Mouse (Mus musculus): ENCODE results near the gene Slc25a4. TPM values are rescaled to one million over a fixed set of nuclear protein-coding genes. Genes with fewer than 3 reads are reported as not detected.

Gene Slc25a4
- polyA plus RNA-seq, 1 experiment from 2014 or later: 541 TPM

GRCm38 (mm10) chr8:46197673-46198072, 13.4 kb downstream of the Slc25a4 start:
- WGBS: 89% methylated on average over 5 of the region's 5 CpGs
- no peaks in the 10 kb centered on the region for H3K9me3 ChIP-seq
- DNase-seq (ENCODE audit: low spot score): no peak
- peaks cover 47% of the 10 kb centered on the region for H3K36me3 ChIP-seq
- H3K4me1 ChIP-seq (replicated peaks): no peaks in the 10 kb centered on the region
- H3K4me3 ChIP-seq: no peak overlapping the region
- no peak overlapping the region for H3K27ac ChIP-seq
- H3K27me3 ChIP-seq (ENCODE audit: insufficient read depth, poor library complexity, severe bottlenecking): no peaks in the 10 kb centered on the region

DNA sequence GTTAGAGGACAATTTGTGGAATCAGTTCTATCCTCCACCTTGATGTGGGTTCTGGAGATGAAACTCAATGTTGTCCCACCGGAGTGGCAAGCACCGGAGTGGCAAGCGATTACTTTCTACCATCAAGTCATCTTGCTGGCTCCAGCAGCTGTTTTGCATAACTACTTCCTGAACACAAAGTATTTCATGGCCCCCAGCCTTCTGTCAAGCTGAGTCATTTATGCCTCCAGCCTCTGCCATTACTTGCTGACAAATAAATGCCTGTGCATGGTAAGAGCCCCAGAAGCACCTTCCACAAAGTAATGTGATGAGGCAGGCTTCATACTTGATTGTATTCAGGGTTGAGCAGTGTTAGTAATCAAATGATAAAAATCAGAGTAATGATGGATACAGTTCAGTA, 14.2 kb downstream of the Slc25a4 start:
- H3K27me3 ChIP-seq (ENCODE audit: insufficient read depth, poor library complexity, severe bottlenecking): no peaks in the 10 kb centered on the region
- no peaks in the 10 kb centered on the region for H3K9me3 ChIP-seq
- no peak overlapping the region for H3K27ac ChIP-seq
- DNase-seq (ENCODE audit: low spot score): no peak
- no peaks in the 10 kb centered on the region for H3K4me1 ChIP-seq (replicated peaks)
- peaks cover 45% of the 10 kb centered on the region for H3K36me3 ChIP-seq
- 93% methylated on average over 3 of the region's 3 CpGs for whole genome bisulfite sequencing
- no peak overlapping the region for H3K4me3 ChIP-seq

GRCm38 (mm10) chr8:46193100-46193499, 18.0 kb downstream of the Slc25a4 start:
- Histone ChIP-seq H3K4me1 (replicated peaks) (no peaks in the 10 kb centered on the region), H3K4me3 (no peak overlapping the region), H3K27me3 (ENCODE audit: insufficient read depth, poor library complexity, severe bottlenecking) (no peaks in the 10 kb centered on the region), H3K36me3 (peaks cover 44% of the 10 kb centered on the region), H3K9me3 (no peaks in the 10 kb centered on the region), H3K27ac (no peak overlapping the region)
- DNase-seq (ENCODE audit: low spot score): no peak
- 91% methylated on average over 8 of the region's 8 CpGs for WGBS

- H3K4me3 ChIP-seq: no peak overlapping the region
- 3% methylated on average over 2 of the region's 2 CpGs for WGBS
These were observed 25.7 kb downstream of the Slc25a4 start for GRCm38 (mm10) chr8:46185361-46185760.

GRCm38 (mm10) chr8:46180136-46180535, 30.9 kb downstream of the Slc25a4 start:
- Histone ChIP-seq H3K36me3 (peaks cover 14% of the 10 kb centered on the region), H3K9me3 (no peaks in the 10 kb centered on the region), H3K4me1 (replicated peaks) (no peaks in the 10 kb centered on the region), H3K27me3 (ENCODE audit: insufficient read depth, poor library complexity, severe bottlenecking) (no peaks in the 10 kb centered on the region), H3K4me3 (no peak overlapping the region), H3K27ac (no peak overlapping the region)
- WGBS: 93% methylated on average over 7 of the region's 7 CpGs
- no peak for DNase-seq (ENCODE audit: low spot score)

More at GRCm38 (mm10) chr8:46185361-46185760, 25.7 kb downstream of the Slc25a4 start:
- H3K27me3 ChIP-seq (ENCODE audit: insufficient read depth, poor library complexity, severe bottlenecking): no peaks in the 10 kb centered on the region
- H3K4me1 ChIP-seq (replicated peaks): no peaks in the 10 kb centered on the region
- no peak overlapping the region for H3K27ac ChIP-seq
- peaks cover 9% of the 10 kb centered on the region for H3K36me3 ChIP-seq
- DNase-seq (ENCODE audit: low spot score): peak; percentile 49
- no peaks in the 10 kb centered on the region for H3K9me3 ChIP-seq

DNA sequence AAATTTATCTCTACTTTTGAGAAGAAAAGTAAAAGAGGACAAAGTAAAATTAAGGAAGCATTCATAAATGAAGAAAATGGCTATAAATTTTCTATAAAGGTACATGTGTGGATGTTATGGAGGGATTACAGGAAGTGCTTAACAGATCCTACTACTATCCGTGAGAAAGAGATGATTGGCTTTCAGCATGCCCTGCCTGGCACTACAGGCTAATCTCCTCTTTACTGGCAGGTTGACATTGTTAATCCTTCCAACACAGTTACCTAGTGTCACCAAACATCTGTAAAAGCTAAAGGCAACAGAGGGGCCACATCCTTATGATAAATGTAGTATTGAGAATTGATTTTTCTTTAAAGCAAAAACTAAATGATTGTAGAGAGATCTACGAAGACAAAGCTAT, 37.4 kb downstream of the Slc25a4 start:
- H3K4me3 ChIP-seq: no peak overlapping the region
- WGBS: 89% methylated on average over 2 of the region's 2 CpGs

DNA sequence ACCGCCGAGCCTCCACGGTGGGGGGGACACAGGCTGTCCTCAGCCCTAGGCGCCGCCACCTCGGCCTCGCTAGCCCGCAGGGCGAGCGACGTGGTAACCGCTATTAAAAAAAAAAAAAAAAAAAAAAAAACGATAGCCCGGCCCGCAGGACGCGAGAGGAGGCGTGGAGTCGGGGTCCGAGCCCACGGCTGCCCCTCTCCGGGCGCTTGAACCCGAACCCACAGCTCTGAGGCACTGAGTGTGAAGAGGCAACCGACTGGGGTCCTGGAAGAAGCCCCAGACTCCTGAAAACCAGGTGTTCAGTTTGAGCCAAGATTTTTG, 47.3 kb downstream of the Slc25a4 start:
- no peak for DNase-seq (ENCODE audit: low spot score)
- peaks cover 25% of the 10 kb centered on the region for H3K4me1 ChIP-seq (replicated peaks)
- under 1% methylated on average over 23 of the region's 25 CpGs for WGBS

More for the DNA sequence above, 37.4 kb downstream of the Slc25a4 start:
- Histone ChIP-seq H3K9me3 (no peaks in the 10 kb centered on the region), H3K4me1 (replicated peaks) (no peaks in the 10 kb centered on the region), H3K27ac (no peak overlapping the region), H3K36me3 (peaks cover 32% of the 10 kb centered on the region), H3K27me3 (ENCODE audit: insufficient read depth, poor library complexity, severe bottlenecking) (no peaks in the 10 kb centered on the region)
- DNase-seq (ENCODE audit: low spot score): no peak

GRCm38 (mm10) chr8:46162953-46163869, 47.9 kb downstream of the Slc25a4 start:
- WGBS: 3% methylated on average over 77 of the region's 77 CpGs
- Histone ChIP-seq H3K9me3 (0 out of 2 replicates have a peak, but pooled peaks cover 4% of the 10 kb centered on the region), H3K4me1 (replicated peaks) (peaks cover 25% of the 10 kb centered on the region), H3K27me3 (ENCODE audit: insufficient read depth, poor library complexity, severe bottlenecking) (no peaks in the 10 kb centered on the region), H3K4me3 (peak overlapping the region; percentile 75), H3K27ac (peak overlapping the region; percentile 93), H3K36me3 (no peaks in the 10 kb centered on the region)
- DNase-seq (ENCODE audit: low spot score): peak; percentile 95

More for the DNA sequence above, 47.3 kb downstream of the Slc25a4 start:
- H3K36me3 ChIP-seq: no peaks in the 10 kb centered on the region
- 0 out of 2 replicates have a peak, but pooled peaks cover 1% of the 10 kb centered on the region for H3K9me3 ChIP-seq
- H3K27ac ChIP-seq: peak overlapping the region; percentile 93
- peak overlapping the region; percentile 75 for H3K4me3 ChIP-seq
- H3K27me3 ChIP-seq (ENCODE audit: insufficient read depth, poor library complexity, severe bottlenecking): no peaks in the 10 kb centered on the region

Other genes starting within 250 kb of the Slc25a4 start
- 3.8 and 4.5 TPM in 2 replicates for gene 1700029J07Rik, start 236.0 kb downstream of the Slc25a4 start, polyA plus RNA-seq (2016; fragmentation: Nextera tagmentation; extraction: Ambion mirVana)
- gene Ufsp2, start 235.8 kb downstream of the Slc25a4 start, polyA plus RNA-seq (2016; fragmentation: Nextera tagmentation; extraction: Ambion mirVana): 49.0 and 60.8 TPM in 2 replicates
- gene Lrp2bp, start 212.0 kb downstream of the Slc25a4 start, polyA plus RNA-seq (2016; fragmentation: Nextera tagmentation; extraction: Ambion mirVana): 0.10 and 0.26 TPM in 2 replicates
- 18.6 and 19.0 TPM in 2 replicates for gene Ankrd37, start 205.6 kb downstream of the Slc25a4 start, polyA plus RNA-seq (2016; fragmentation: Nextera tagmentation; extraction: Ambion mirVana)
- 14.9 and 19.8 TPM in 2 replicates for gene Cfap97, start 59.5 kb downstream of the Slc25a4 start, polyA plus RNA-seq (2016; fragmentation: Nextera tagmentation; extraction: Ambion mirVana)
- 2.9 and 4.1 TPM in 2 replicates for gene Snx25, start 59.1 kb downstream of the Slc25a4 start, polyA plus RNA-seq (2016; fragmentation: Nextera tagmentation; extraction: Ambion mirVana)
- 0.27 and 0.41 TPM in 2 replicates for gene Helt, start 83.4 kb upstream of the Slc25a4 start, polyA plus RNA-seq (2016; fragmentation: Nextera tagmentation; extraction: Ambion mirVana)